Mouse (Mus musculus): ENCODE data around the gene Tescl. TPM values are rescaled to one million over a fixed set of nuclear protein-coding genes. Genes with fewer than 3 reads are reported as not detected.
A peak's percentile ranks its signal among the peaks of the same experiment; 100 is the strongest.

Gene Tescl
- not detected in 2 replicates for polyA plus RNA-seq (2015; fragmentation: Nextera tagmentation; extraction: Ambion mirVana)

GRCm38 (mm10) chr7:24333304-24333986 lies at the start of gene Tescl:
Tescl (minus strand) TSS chr7:24333936.
- no peak for ATAC-seq (replicated peaks)
- 56% methylated on average over 49 of the region's 49 CpGs for WGBS
- H3K4me2 ChIP-seq (replicated peaks): no peak within 1 kb of the TSS

GRCm38 (mm10) chr7:24382730-24383372 lies 49.1 kb upstream of the Tescl start:
- WGBS: 82% methylated on average over 16 of the region's 16 CpGs
- no peaks in the 10 kb centered on the region for H3K36me3 ChIP-seq
- H3K27ac ChIP-seq (replicated peaks): no peak overlapping the region
- no peak overlapping the region for H3K4me3 ChIP-seq
- H3K4me1 ChIP-seq: 0 out of 2 replicates have a peak, but pooled peaks cover 3% of the 10 kb centered on the region
- no peak for ATAC-seq (replicated peaks)
- no peaks in the 10 kb centered on the region for H3K27me3 ChIP-seq
- no peaks in the 10 kb centered on the region for H3K9me3 ChIP-seq
- H3K9ac ChIP-seq (replicated peaks): no peak overlapping the region
- H3K4me2 ChIP-seq (replicated peaks): no peak overlapping the region

More at GRCm38 (mm10) chr7:24333304-24333986, at the start of gene Tescl:
- Histone ChIP-seq H3K36me3 (no peaks in the 10 kb centered on the region), H3K4me1 (no peaks in the 10 kb centered on the region), H3K4me3 (no peak within 1 kb of the TSS), H3K9ac (replicated peaks) (no peak within 1 kb of the TSS), H3K27ac (replicated peaks) (no peak within 1 kb of the TSS), H3K9me3 (no peaks in the 10 kb centered on the region), H3K27me3 (peaks cover 17% of the 10 kb centered on the region)

- H3K9me3 ChIP-seq: no peaks in the 10 kb centered on the region
- peaks cover 7% of the 10 kb centered on the region; the same call in 1 of the 2 replicates for H3K27me3 ChIP-seq
- H3K27ac ChIP-seq (replicated peaks): no peak overlapping the region
- 83% methylated on average over 2 of the region's 2 CpGs for WGBS
- no peak for ATAC-seq (replicated peaks)
- no peak overlapping the region for H3K4me2 ChIP-seq (replicated peaks)
- no peaks in the 10 kb centered on the region for H3K36me3 ChIP-seq
- peaks cover 11% of the 10 kb centered on the region for H3K4me1 ChIP-seq
- no peak overlapping the region for H3K9ac ChIP-seq (replicated peaks)
- no peak overlapping the region for H3K4me3 ChIP-seq
Measured at GRCm38 (mm10) chr7:24380370-24380769, 46.6 kb upstream of the Tescl start.

- H3K4me3 ChIP-seq: no peak overlapping the region
- no peak for ATAC-seq (replicated peaks)
- no peak overlapping the region for H3K4me2 ChIP-seq (replicated peaks)
- no peak overlapping the region for H3K27ac ChIP-seq (replicated peaks)
- H3K9me3 ChIP-seq: no peaks in the 10 kb centered on the region
- peaks cover 7% of the 10 kb centered on the region; the same call in 1 of the 2 replicates for H3K27me3 ChIP-seq
- H3K4me1 ChIP-seq: peaks cover 11% of the 10 kb centered on the region
- H3K36me3 ChIP-seq: no peaks in the 10 kb centered on the region
- no peak overlapping the region for H3K9ac ChIP-seq (replicated peaks)
- WGBS: 71% methylated on average over 7 of the region's 7 CpGs
Measured at GRCm38 (mm10) chr7:24379934-24380333, 46.2 kb upstream of the Tescl start.

- Histone ChIP-seq H3K36me3 (no peaks in the 10 kb centered on the region), H3K4me3 (no peak overlapping the region), H3K27me3 (peaks cover 7% of the 10 kb centered on the region; the same call in 1 of the 2 replicates), H3K4me2 (replicated peaks) (no peak overlapping the region), H3K4me1 (peaks cover 17% of the 10 kb centered on the region), H3K9ac (replicated peaks) (no peak overlapping the region), H3K27ac (replicated peaks) (no peak overlapping the region), H3K9me3 (no peaks in the 10 kb centered on the region)
- no peak for ATAC-seq (replicated peaks)
- WGBS: 74% methylated on average over 10 of the region's 10 CpGs
Measured at GRCm38 (mm10) chr7:24378049-24378701, 44.4 kb upstream of the Tescl start.

GRCm38 (mm10) chr7:24377091-24377865 lies 43.5 kb upstream of the Tescl start:
- WGBS: 5% methylated on average over 49 of the region's 49 CpGs
- Histone ChIP-seq H3K4me1 (peaks cover 18% of the 10 kb centered on the region), H3K27ac (replicated peaks) (no peak overlapping the region), H3K27me3 (peaks cover 7% of the 10 kb centered on the region; the same call in 1 of the 2 replicates), H3K36me3 (no peaks in the 10 kb centered on the region), H3K9me3 (no peaks in the 10 kb centered on the region), H3K4me3 (peak overlapping the region; percentile 28), H3K4me2 (replicated peaks) (peak overlapping the region; percentile 42), H3K9ac (replicated peaks) (no peak overlapping the region)
- ATAC-seq (replicated peaks): no peak

GRCm38 (mm10) chr7:24376456-24376855 lies 42.7 kb upstream of the Tescl start:
- Histone ChIP-seq H3K4me2 (replicated peaks) (no peak overlapping the region), H3K4me1 (peaks cover 18% of the 10 kb centered on the region), H3K27ac (replicated peaks) (no peak overlapping the region), H3K27me3 (peaks cover 7% of the 10 kb centered on the region; the same call in 1 of the 2 replicates), H3K36me3 (no peaks in the 10 kb centered on the region), H3K9ac (replicated peaks) (no peak overlapping the region), H3K4me3 (no peak overlapping the region), H3K9me3 (no peaks in the 10 kb centered on the region)
- no peak for ATAC-seq (replicated peaks)
- WGBS: 91% methylated on average over 8 of the region's 8 CpGs

GRCm38 (mm10) chr7:24373538-24374379 lies 40.0 kb upstream of the Tescl start:
- peaks cover 18% of the 10 kb centered on the region for H3K4me1 ChIP-seq
- WGBS: 20% methylated on average over 17 of the region's 20 CpGs
- no peaks in the 10 kb centered on the region for H3K9me3 ChIP-seq
- peaks cover 7% of the 10 kb centered on the region; the same call in 1 of the 2 replicates for H3K27me3 ChIP-seq
- peak; percentile 63 for ATAC-seq (replicated peaks)
- H3K4me2 ChIP-seq (replicated peaks): peak overlapping the region; percentile 23; the same call in 1 of the 2 replicates
- H3K36me3 ChIP-seq: no peaks in the 10 kb centered on the region
- peak overlapping the region; percentile 52 for H3K27ac ChIP-seq (replicated peaks)
- H3K9ac ChIP-seq (replicated peaks): no peak overlapping the region
- no peak overlapping the region for H3K4me3 ChIP-seq

GRCm38 (mm10) chr7:24372786-24373185 lies 39.0 kb upstream of the Tescl start:
- Histone ChIP-seq H3K9me3 (no peaks in the 10 kb centered on the region), H3K27ac (replicated peaks) (0 out of 2 replicates have a peak overlapping the region, but pooled peaks have one; percentile 52), H3K27me3 (peaks cover 7% of the 10 kb centered on the region; the same call in 1 of the 2 replicates), H3K4me3 (no peak overlapping the region), H3K9ac (replicated peaks) (no peak overlapping the region), H3K36me3 (no peaks in the 10 kb centered on the region), H3K4me2 (replicated peaks) (no peak overlapping the region), H3K4me1 (peaks cover 18% of the 10 kb centered on the region)
- WGBS: 72% methylated on average over 4 of the region's 4 CpGs
- no peak for ATAC-seq (replicated peaks)

- Histone ChIP-seq H3K4me1 (peaks cover 16% of the 10 kb centered on the region), H3K4me2 (replicated peaks) (no peak overlapping the region), H3K27ac (replicated peaks) (no peak overlapping the region), H3K36me3 (no peaks in the 10 kb centered on the region), H3K9me3 (no peaks in the 10 kb centered on the region), H3K4me3 (no peak overlapping the region), H3K9ac (replicated peaks) (no peak overlapping the region), H3K27me3 (peaks cover 4% of the 10 kb centered on the region; the same call in 1 of the 2 replicates)
- WGBS: 94% methylated on average over 9 of the region's 11 CpGs
- ATAC-seq (replicated peaks): no peak
Measured at GRCm38 (mm10) chr7:24372300-24372699, 38.6 kb upstream of the Tescl start.

- no peak for ATAC-seq (replicated peaks)
- Histone ChIP-seq H3K4me1 (peaks cover 10% of the 10 kb centered on the region), H3K4me2 (replicated peaks) (no peak overlapping the region), H3K36me3 (no peaks in the 10 kb centered on the region), H3K27ac (replicated peaks) (no peak overlapping the region), H3K9ac (replicated peaks) (no peak overlapping the region), H3K27me3 (no peaks in the 10 kb centered on the region), H3K4me3 (no peak overlapping the region), H3K9me3 (no peaks in the 10 kb centered on the region)
- 75% methylated on average over 3 of the region's 3 CpGs for WGBS
Measured at GRCm38 (mm10) chr7:24371809-24372145, 38.0 kb upstream of the Tescl start.
